ENCODE assay signal across 26 mouse cellular contexts in genomic region chr1:162413791-162414190, GRCm38 (mm10).
A peak's percentile ranks its signal among the peaks of the same experiment; 100 is the strongest.
DNase-seq lines count a peak whose midpoint lies in the region; ATAC-seq and TF ChIP-seq lines count a peak whose summit lies in the region.
"Had no signal": no experiment of that assay in that cellular context is flagged by ENCODE, and none has a peak within 500 bp of the region (broad histone marks: within the 10 kb centered on the region; RNA-seq: fewer than 3 reads in every experiment).

No protein-coding gene starts in this region.

- 26% methylated on average over 1 of the region's 1 CpGs for WGBS in embryonic facial prominence, embryonic 11.5 days
- WGBS in embryonic facial prominence, embryonic 10.5 days, result 14% methylated on average over 1 of the region's 1 CpGs
- WGBS in kidney, postnatal 0 days, result 0% methylated on average over 1 of the region's 1 CpGs
- 28% methylated on average over 1 of the region's 1 CpGs for WGBS in midbrain, postnatal 0 days

- no peak for TF ChIP-seq RAD21 in MEL (IDR thresholded peaks at IDR 0.05; ENCODE audit: low read depth, low read length)

- H3K27ac ChIP-seq in embryonic facial prominence, embryonic 11.5 days (replicated peaks; ENCODE audit: low read depth, low read length), result no peak overlapping the region
- no peak overlapping the region for H3K27ac ChIP-seq in embryonic facial prominence, embryonic 10.5 days (replicated peaks)
- no peak overlapping the region for H3K27ac ChIP-seq in kidney, postnatal 0 days
- no peak overlapping the region for H3K27ac ChIP-seq in MEL (ENCODE audit: control insufficient read depth, low read depth, low read length)
- no peak overlapping the region for H3K27ac ChIP-seq in midbrain, postnatal 0 days (ENCODE audit: low read depth, low read length)
- H3K27ac ChIP-seq: embryonic facial prominence, embryonic 12.5 days; heart, embryonic 13.5 days; left cerebral cortex, adult 2 months; stomach, embryonic 15.5 days had no signal

- no peak overlapping the region for H3K4me2 ChIP-seq in embryonic facial prominence, embryonic 11.5 days (ENCODE audit: low read depth, low read length)
- H3K4me2 ChIP-seq in kidney, postnatal 0 days (ENCODE audit: low read length), result no peak overlapping the region
- no peak overlapping the region for H3K4me2 ChIP-seq in midbrain, postnatal 0 days (ENCODE audit: low read depth, low read length, poor library complexity, severe bottlenecking)
- H3K4me2 ChIP-seq: embryonic facial prominence, embryonic 12.5 days; heart, embryonic 13.5 days; midbrain, embryonic 12.5 days; stomach, embryonic 15.5 days had no signal

- DNase-seq in embryonic facial prominence, embryonic 11.5 days (ENCODE audit: low spot score), result peak; percentile 43
- DNase-seq in embryonic facial prominence, embryonic 10.5 days (ENCODE audit: low spot score), result no peak
- peak; percentile 11 for DNase-seq in kidney, postnatal 0 days (ENCODE audit: low spot score)
- DNase-seq in kidney, postnatal 14 days, result no peak
- DNase-seq in MEL (ENCODE audit: low read depth, low spot score), result peak; percentile 22
- DNase-seq in midbrain, postnatal 0 days (ENCODE audit: low spot score), result no peak
- no peak for DNase-seq in thymus, adult 18-20 months
- DNase-seq: adrenal gland, postnatal 10 days; cerebellum, postnatal 14 days; heart, postnatal 14 days; kidney, adult 9 months; kidney, postnatal 4 days; layer of hippocampus, adult 9-11 months; lung, postnatal 10 days; thymus, postnatal 36 days had no signal

- H3K36me3 ChIP-seq in embryonic facial prominence, embryonic 11.5 days (replicated peaks; ENCODE audit: control insufficient read depth, insufficient read depth, low read depth, low read length), result no peaks in the 10 kb centered on the region
- no peaks in the 10 kb centered on the region for H3K36me3 ChIP-seq in embryonic facial prominence, embryonic 10.5 days (replicated peaks)
- no peaks in the 10 kb centered on the region for H3K36me3 ChIP-seq in kidney, postnatal 0 days (ENCODE audit: insufficient read depth, low read length)
- no peaks in the 10 kb centered on the region for H3K36me3 ChIP-seq in MEL (ENCODE audit: control insufficient read depth in 1 of 2, insufficient read depth in 2 of 2, low read length in 2 of 2)
- no peaks in the 10 kb centered on the region for H3K36me3 ChIP-seq in midbrain, postnatal 0 days (ENCODE audit: insufficient read depth, low read length)
- H3K36me3 ChIP-seq: embryonic facial prominence, embryonic 12.5 days; G1E; heart, embryonic 13.5 days; hindbrain, embryonic 15.5 days; midbrain, embryonic 12.5 days; stomach, embryonic 15.5 days had no signal

- TF ChIP-seq EP300 in MEL (IDR thresholded peaks at IDR 0.05; ENCODE audit: low read depth in 1 of 2, low read length in 2 of 2), result no peak

- no peaks in the 10 kb centered on the region for H3K9me3 ChIP-seq in embryonic facial prominence, embryonic 11.5 days (replicated peaks; ENCODE audit: control insufficient read depth, low read length)
- H3K9me3 ChIP-seq in embryonic facial prominence, embryonic 10.5 days, result no peaks in the 10 kb centered on the region
- H3K9me3 ChIP-seq in kidney, postnatal 0 days (replicated peaks; ENCODE audit: low read length), result no peaks in the 10 kb centered on the region
- H3K9me3 ChIP-seq in MEL (replicated peaks; ENCODE audit: insufficient read depth, low read length), result no peaks in the 10 kb centered on the region
- no peaks in the 10 kb centered on the region for H3K9me3 ChIP-seq in midbrain, postnatal 0 days (ENCODE audit: low read length)
- H3K9me3 ChIP-seq: embryonic facial prominence, embryonic 12.5 days; G1E; heart, embryonic 13.5 days; hindbrain, embryonic 15.5 days; midbrain, embryonic 12.5 days; stomach, embryonic 15.5 days had no signal

- H3K4me1 ChIP-seq in embryonic facial prominence, embryonic 11.5 days (ENCODE audit: control insufficient read depth, insufficient read depth, low read length), result no peaks in the 10 kb centered on the region
- peaks cover 8% of the 10 kb centered on the region; the same call in 1 of the 2 replicates for H3K4me1 ChIP-seq in embryonic facial prominence, embryonic 10.5 days
- no peaks in the 10 kb centered on the region for H3K4me1 ChIP-seq in kidney, postnatal 0 days (replicated peaks; ENCODE audit: insufficient read depth, low read length)
- no peaks in the 10 kb centered on the region for H3K4me1 ChIP-seq in MEL (ENCODE audit: control insufficient read depth in 1 of 2, insufficient read depth in 2 of 2, low read length in 2 of 2)
- no peaks in the 10 kb centered on the region for H3K4me1 ChIP-seq in midbrain, postnatal 0 days (ENCODE audit: insufficient read depth, low read length)
- H3K4me1 ChIP-seq: embryonic facial prominence, embryonic 12.5 days; heart, embryonic 13.5 days; stomach, embryonic 15.5 days had no signal

- TF ChIP-seq POLR2A in MEL (IDR thresholded peaks at IDR 0.05; ENCODE audit: control insufficient read depth in 1 of 2, insufficient read depth in 1 of 2, low read depth in 1 of 2, low read length in 2 of 2, poor library complexity in 1 of 2), result no peak

- H3K4me3 ChIP-seq in embryonic facial prominence, embryonic 11.5 days (ENCODE audit: low read depth, low read length), result no peak overlapping the region
- no peak overlapping the region for H3K4me3 ChIP-seq in embryonic facial prominence, embryonic 10.5 days
- H3K4me3 ChIP-seq in kidney, postnatal 0 days (replicated peaks; ENCODE audit: low read depth, low read length), result no peak overlapping the region
- H3K4me3 ChIP-seq in MEL (ENCODE audit: control insufficient read depth in 1 of 2, insufficient read depth in 1 of 2, low read depth in 2 of 2, low read length in 2 of 2), result no peak overlapping the region
- no peak overlapping the region for H3K4me3 ChIP-seq in midbrain, postnatal 0 days (ENCODE audit: low read depth, low read length)
- H3K4me3 ChIP-seq: embryonic facial prominence, embryonic 12.5 days; heart, embryonic 13.5 days; hindbrain, embryonic 15.5 days; left cerebral cortex, adult 2 months; midbrain, embryonic 12.5 days; stomach, embryonic 15.5 days had no signal

- H3K79me2 ChIP-seq in MEL (ENCODE audit: control insufficient read depth, insufficient read depth, low read length, poor library complexity), result no peaks in the 10 kb centered on the region

- TF ChIP-seq CTCF in kidney, postnatal 0 days (IDR thresholded peaks at IDR 0.05; ENCODE audit: low read depth), result no peak
- TF ChIP-seq CTCF in MEL (IDR thresholded peaks at IDR 0.05 in 2 of 3, conservative IDR thresholded peaks at IDR 0.05 in 1 of 3; ENCODE audit: control insufficient read depth in 1 of 3, insufficient read depth in 1 of 3, low read depth in 2 of 3, low read length in 3 of 3, poor library complexity in 1 of 3, severe bottlenecking in 1 of 3), result no peak
- TF ChIP-seq CTCF in midbrain, postnatal 0 days (IDR thresholded peaks at IDR 0.05), result no peak

- ATAC-seq in embryonic facial prominence, embryonic 11.5 days (replicated peaks; ENCODE audit: insufficient number of reproducible peaks, low FRiP score, low TSS enrichment, low read depth), result 0 out of 2 replicates have a peak, but pooled peaks have one; percentile 29
- no peak for ATAC-seq in kidney, postnatal 0 days (replicated peaks; ENCODE audit: low FRiP score, low read depth)
- ATAC-seq in megakaryocyte, adult 5-6 weeks (ENCODE audit: poor library complexity, severe bottlenecking), result 0 out of 2 replicates have a peak, but pooled peaks have one; percentile 30
- ATAC-seq in midbrain, postnatal 0 days (ENCODE audit: low FRiP score), result no peak
- ATAC-seq: CD4-positive, CD25-positive, alpha-beta regulatory T cell, adult 4 months; forebrain, embryonic 14.5 days; intestine, embryonic 16.5 days had no signal

- H3K27me3 ChIP-seq in embryonic facial prominence, embryonic 11.5 days (ENCODE audit: control insufficient read depth, insufficient read depth, low read length), result no peaks in the 10 kb centered on the region
- no peaks in the 10 kb centered on the region for H3K27me3 ChIP-seq in embryonic facial prominence, embryonic 10.5 days (replicated peaks; ENCODE audit: low read depth, poor library complexity, severe bottlenecking)
- H3K27me3 ChIP-seq in kidney, postnatal 0 days (ENCODE audit: insufficient read depth, low read length), result no peaks in the 10 kb centered on the region
- peaks cover 0 to 3% of the 10 kb centered on the region in 2 experiments; a peak in 1 of 4 replicates for H3K27me3 ChIP-seq in MEL (ENCODE audit: control insufficient read depth in 1 of 2, insufficient read depth in 2 of 2, low read length in 2 of 2)
- H3K27me3 ChIP-seq in midbrain, postnatal 0 days (ENCODE audit: insufficient read depth, low read length), result no peaks in the 10 kb centered on the region
- H3K27me3 ChIP-seq: embryonic facial prominence, embryonic 12.5 days; heart, embryonic 13.5 days; hindbrain, embryonic 15.5 days; midbrain, embryonic 12.5 days; stomach, embryonic 15.5 days had no signal

- H3K9ac ChIP-seq in embryonic facial prominence, embryonic 11.5 days (replicated peaks; ENCODE audit: low read length), result no peak overlapping the region
- H3K9ac ChIP-seq in kidney, postnatal 0 days (ENCODE audit: low read depth, low read length), result no peak overlapping the region
- no peak overlapping the region for H3K9ac ChIP-seq in MEL (ENCODE audit: control insufficient read depth, low read depth, low read length, poor library complexity, severe bottlenecking)
- H3K9ac ChIP-seq in midbrain, postnatal 0 days (replicated peaks; ENCODE audit: low read length, poor library complexity, severe bottlenecking), result no peak overlapping the region
- H3K9ac ChIP-seq: embryonic facial prominence, embryonic 12.5 days; heart, embryonic 13.5 days; hindbrain, embryonic 15.5 days; midbrain, embryonic 12.5 days; stomach, embryonic 15.5 days had no signal

TF ChIP-seq in MEL, 35 proteins besides CTCF, POLR2A, EP300 and RAD21:
- TF ChIP-seq HCFC1 (IDR thresholded peaks at IDR 0.05; ENCODE audit: low read depth, low read length), result no peak
- no peak for TF ChIP-seq TBP (IDR thresholded peaks at IDR 0.05; ENCODE audit: low read depth, low read length)
- TF ChIP-seq MXI1 (IDR thresholded peaks at IDR 0.05; ENCODE audit: low read depth, low read length), result no peak
- no peak for TF ChIP-seq JUND (IDR thresholded peaks at IDR 0.05; ENCODE audit: low read depth, low read length)
- no peak for TF ChIP-seq CHD1 (IDR thresholded peaks at IDR 0.05; ENCODE audit: low read depth, low read length)
- no peak for TF ChIP-seq USF2 (IDR thresholded peaks at IDR 0.05; ENCODE audit: borderline replicate concordance in 1 of 2, insufficient read depth in 1 of 2, low read depth in 1 of 2, low read length in 2 of 2)
- no peak for TF ChIP-seq MEF2A (IDR thresholded peaks at IDR 0.05; ENCODE audit: extremely low read depth, insufficient replicate concordance, low read depth, low read length, poor library complexity, severe bottlenecking)
- no peak for TF ChIP-seq ELF1 (IDR thresholded peaks at IDR 0.05; ENCODE audit: low read depth, low read length)
- no peak for TF ChIP-seq ZNF384 (IDR thresholded peaks at IDR 0.05; ENCODE audit: low read depth, low read length)
- TF ChIP-seq CHD2 (IDR thresholded peaks at IDR 0.05; ENCODE audit: low read length), result no peak
- no peak for TF ChIP-seq ZMIZ1 (IDR thresholded peaks at IDR 0.05; ENCODE audit: low read depth, low read length)
- TF ChIP-seq GABPA (IDR thresholded peaks at IDR 0.05; ENCODE audit: low read depth, low read length), result no peak
- TF ChIP-seq RCOR1 (IDR thresholded peaks at IDR 0.05; ENCODE audit: low read depth, low read length), result no peak

Comparison
In these comparisons a context has a peak if more than half of its experiments do, and no peak if none do; other contexts are left out.
1. DNase-seq: peak in embryonic facial prominence, embryonic 11.5 days (single experiment), kidney, postnatal 0 days (single experiment) and MEL (single experiment); none in embryonic facial prominence, embryonic 10.5 days (single experiment), kidney, postnatal 14 days (single experiment), midbrain, postnatal 0 days (single experiment) and thymus, adult 18-20 months (0 of 2).
2. ATAC-seq: peak in embryonic facial prominence, embryonic 11.5 days (single experiment) and megakaryocyte, adult 5-6 weeks (single experiment); none in kidney, postnatal 0 days (single experiment) and midbrain, postnatal 0 days (single experiment).